ENCODE assay signal across 9 mouse cellular contexts in genomic region chr7:28370051-28370450, GRCm38 (mm10). TPM values are rescaled to one million over a fixed set of nuclear protein-coding genes. Genes with fewer than 3 reads are reported as not detected.
A peak's percentile ranks its signal among the peaks of the same experiment; 100 is the strongest.
DNase-seq lines count a peak whose midpoint lies in the region; ATAC-seq and TF ChIP-seq lines count a peak whose summit lies in the region.
"Had no signal": no experiment of that assay in that cellular context is flagged by ENCODE, and none has a peak within 500 bp of the region (broad histone marks: within the 10 kb centered on the region; RNA-seq: fewer than 3 reads in every experiment).

No protein-coding gene starts in this region.

- H3K4me1 ChIP-seq in lung, embryonic 15.5 days: peaks cover 24% of the 10 kb centered on the region
- peaks cover 7% of the 10 kb centered on the region; the same call in 1 of the 2 replicates for H3K4me1 ChIP-seq in lung, adult 2 months (ENCODE audit: control insufficient read depth, insufficient read depth, low read length)
- peaks cover 11% of the 10 kb centered on the region for H3K4me1 ChIP-seq in forebrain, embryonic 14.5 days (ENCODE audit: control insufficient read depth, insufficient read depth, low read length)
- H3K4me1 ChIP-seq in intestine, embryonic 15.5 days (replicated peaks): peaks cover 32% of the 10 kb centered on the region
- peaks cover 37% of the 10 kb centered on the region for H3K4me1 ChIP-seq in neural tube, embryonic 13.5 days (replicated peaks)

- no peaks in the 10 kb centered on the region for H3K27me3 ChIP-seq in lung, embryonic 15.5 days
- no peaks in the 10 kb centered on the region for H3K27me3 ChIP-seq in forebrain, embryonic 14.5 days (replicated peaks; ENCODE audit: control insufficient read depth, insufficient read depth, low read length)
- no peaks in the 10 kb centered on the region for H3K27me3 ChIP-seq in intestine, embryonic 15.5 days (replicated peaks)
- no peaks in the 10 kb centered on the region for H3K27me3 ChIP-seq in neural tube, embryonic 13.5 days

- no peak overlapping the region for H3K27ac ChIP-seq in lung, embryonic 15.5 days
- no peak overlapping the region for H3K27ac ChIP-seq in forebrain, embryonic 14.5 days (ENCODE audit: low read depth, low read length)
- H3K27ac ChIP-seq in intestine, embryonic 15.5 days: no peak overlapping the region
- no peak overlapping the region for H3K27ac ChIP-seq in neural tube, embryonic 13.5 days (replicated peaks)

- H3K4me3 ChIP-seq in lung, embryonic 15.5 days: peak overlapping the region; percentile 86
- H3K4me3 ChIP-seq in lung, adult 2 months (replicated peaks; ENCODE audit: extremely low read depth, low read depth, low read length): no peak overlapping the region
- H3K4me3 ChIP-seq in forebrain, embryonic 14.5 days (ENCODE audit: low read depth, low read length): peak overlapping the region; percentile 82
- peak overlapping the region; percentile 77 for H3K4me3 ChIP-seq in intestine, embryonic 15.5 days (replicated peaks)
- peak overlapping the region; percentile 64 for H3K4me3 ChIP-seq in neural tube, embryonic 13.5 days

- 88% methylated on average over 14 of the region's 14 CpGs for WGBS in lung, embryonic 15.5 days
- WGBS in lung, adult 2 months: 84% methylated on average over 14 of the region's 14 CpGs
- 91% methylated on average over 14 of the region's 14 CpGs for WGBS in forebrain, embryonic 14.5 days
- WGBS in intestine, embryonic 15.5 days: 92% methylated on average over 14 of the region's 14 CpGs
- WGBS in neural tube, embryonic 13.5 days: 93% methylated on average over 14 of the region's 14 CpGs

- H3K4me2 ChIP-seq in lung, embryonic 15.5 days: peak overlapping the region; percentile 77
- peak overlapping the region; percentile 70 for H3K4me2 ChIP-seq in forebrain, embryonic 14.5 days (ENCODE audit: low read length)
- H3K4me2 ChIP-seq in intestine, embryonic 15.5 days (replicated peaks): peak overlapping the region; percentile 81
- peak overlapping the region; percentile 78 for H3K4me2 ChIP-seq in neural tube, embryonic 13.5 days

- TF ChIP-seq CTCF in lung, adult 2 months (IDR thresholded peaks at IDR 0.05; ENCODE audit: insufficient read depth, low read length): no peak

- no peak for TF ChIP-seq POLR2A in lung, adult 2 months (IDR thresholded peaks at IDR 0.05; ENCODE audit: borderline replicate concordance, extremely low read depth, low read depth, low read length)

- no peaks in the 10 kb centered on the region for H3K9me3 ChIP-seq in lung, embryonic 15.5 days
- no peaks in the 10 kb centered on the region for H3K9me3 ChIP-seq in forebrain, embryonic 14.5 days (replicated peaks; ENCODE audit: control insufficient read depth, low read length)
- H3K9me3 ChIP-seq in intestine, embryonic 15.5 days: no peaks in the 10 kb centered on the region
- no peaks in the 10 kb centered on the region for H3K9me3 ChIP-seq in neural tube, embryonic 13.5 days

- peaks cover 51% of the 10 kb centered on the region for H3K36me3 ChIP-seq in lung, embryonic 15.5 days
- H3K36me3 ChIP-seq in forebrain, embryonic 14.5 days (ENCODE audit: control insufficient read depth, insufficient read depth, low read length): peaks cover 48% of the 10 kb centered on the region
- peaks cover 28% of the 10 kb centered on the region for H3K36me3 ChIP-seq in intestine, embryonic 15.5 days
- H3K36me3 ChIP-seq in neural tube, embryonic 13.5 days: peaks cover 45% of the 10 kb centered on the region

- DNase-seq in lung, adult 2 months: no peak
- DNase-seq in forebrain, embryonic 14.5 days (ENCODE audit: low spot score): no peak
- no peak for DNase-seq in gastrocnemius, postnatal 25 days
- no peak for DNase-seq in left cerebral cortex, adult 8-10 months (ENCODE audit: low spot score in 2 of 2)
- DNase-seq: right cerebral cortex, postnatal 25 days had no signal

- ATAC-seq in lung, embryonic 15.5 days (ENCODE audit: borderline replicate concordance, extremely low read depth, low FRiP score, low TSS enrichment): no peak
- ATAC-seq in forebrain, embryonic 14.5 days: no peak
- ATAC-seq in intestine, embryonic 15.5 days: no peak
- no peak for ATAC-seq in neural tube, embryonic 13.5 days (ENCODE audit: low read depth)
- ATAC-seq in activated CD4-positive, CD25-positive, alpha-beta regulatory T cell, adult 4 months: no peak

- H3K9ac ChIP-seq in lung, embryonic 15.5 days: peak overlapping the region; percentile 87
- H3K9ac ChIP-seq in forebrain, embryonic 14.5 days (ENCODE audit: low read length): 0 out of 2 replicates have a peak overlapping the region, but pooled peaks have one; percentile 25
- peak overlapping the region; percentile 90 for H3K9ac ChIP-seq in intestine, embryonic 15.5 days
- peak overlapping the region; percentile 84; the same call in 1 of the 2 replicates for H3K9ac ChIP-seq in neural tube, embryonic 13.5 days

RNA-seq across cellular contexts. Expression of gene Plekhg2, which starts 2.3 kb away (rescaled TPM):
- 59.4 and 67.9 TPM in 2 replicates for polyA plus RNA-seq in lung, embryonic 15.5 days (2015; fragmentation: Nextera tagmentation; extraction: Ambion mirVana)
- 37.5 and 40.0 TPM in 2 replicates for polyA plus RNA-seq in lung, adult 2 months (2012; rRNA removed)
- 17.7 and 27.5 TPM in 2 replicates for polyA plus RNA-seq in forebrain, embryonic 14.5 days (2014; fragmentation: Nextera tagmentation; extraction: Ambion mirVana)
- polyA plus RNA-seq in intestine, embryonic 15.5 days (2015; fragmentation: Nextera tagmentation; extraction: Ambion mirVana): 40.2 and 41.7 TPM in 2 replicates
- polyA plus RNA-seq in neural tube, embryonic 13.5 days (2015; fragmentation: Nextera tagmentation; extraction: Ambion mirVana): 33.8 and 35.8 TPM in 2 replicates
- polyA plus RNA-seq in activated CD4-positive, CD25-positive, alpha-beta regulatory T cell, adult 4 months (2017; shearing (Covaris generic)): 10 to 100 TPM; 61.5 to 70.3 TPM
- 1 to 10 TPM; 4.7 to 7.3 TPM for total RNA-seq in gastrocnemius, postnatal 25 days (2021)
- 1 to 10 TPM; 6.2 to 8.4 (median 8.0) TPM for total RNA-seq in left cerebral cortex, adult 8-10 months (2022)

RNA-seq across cellular contexts. Expression of gene Zfp36, which starts 10.0 kb away (rescaled TPM):
- polyA plus RNA-seq in lung, embryonic 15.5 days (2015; fragmentation: Nextera tagmentation; extraction: Ambion mirVana): 16.4 and 17.9 TPM in 2 replicates
- polyA plus RNA-seq in lung, adult 2 months (2012; rRNA removed): 83.3 and 136 TPM in 2 replicates
- 3.3 and 5.6 TPM in 2 replicates for polyA plus RNA-seq in forebrain, embryonic 14.5 days (2014; fragmentation: Nextera tagmentation; extraction: Ambion mirVana)
- 27.2 and 28.1 TPM in 2 replicates for polyA plus RNA-seq in intestine, embryonic 15.5 days (2015; fragmentation: Nextera tagmentation; extraction: Ambion mirVana)
- 4.9 and 6.5 TPM in 2 replicates for polyA plus RNA-seq in neural tube, embryonic 13.5 days (2015; fragmentation: Nextera tagmentation; extraction: Ambion mirVana)
- 100 to 1,000 TPM; 107 to 125 TPM for polyA plus RNA-seq in activated CD4-positive, CD25-positive, alpha-beta regulatory T cell, adult 4 months (2017; shearing (Covaris generic))
- total RNA-seq in gastrocnemius, postnatal 25 days (2021): 1 to 10 TPM; 7.3 to 7.6 TPM
- total RNA-seq in left cerebral cortex, adult 8-10 months (2022): 1 to 10 TPM; 2.1 to 6.1 (median 3.6) TPM

RNA-seq across cellular contexts. Expression of gene Rps16, which starts 19.6 kb away (rescaled TPM):
- polyA plus RNA-seq in lung, embryonic 15.5 days (2015; fragmentation: Nextera tagmentation; extraction: Ambion mirVana): 979 and 1,114 TPM in 2 replicates
- polyA plus RNA-seq in lung, adult 2 months (2012; rRNA removed): 529 and 774 TPM in 2 replicates
- polyA plus RNA-seq in forebrain, embryonic 14.5 days (2014; fragmentation: Nextera tagmentation; extraction: Ambion mirVana): 539 and 750 TPM in 2 replicates
- 1,085 and 1,147 TPM in 2 replicates for polyA plus RNA-seq in intestine, embryonic 15.5 days (2015; fragmentation: Nextera tagmentation; extraction: Ambion mirVana)
- 533 and 537 TPM in 2 replicates for polyA plus RNA-seq in neural tube, embryonic 13.5 days (2015; fragmentation: Nextera tagmentation; extraction: Ambion mirVana)
- 1,000 to 10,000 TPM; 1,380 to 1,513 TPM for polyA plus RNA-seq in activated CD4-positive, CD25-positive, alpha-beta regulatory T cell, adult 4 months (2017; shearing (Covaris generic))
- 100 to 1,000 TPM; 361 to 390 TPM for total RNA-seq in gastrocnemius, postnatal 25 days (2021)
- 100 to 1,000 TPM; 521 to 591 (median 572) TPM for total RNA-seq in left cerebral cortex, adult 8-10 months (2022)

RNA-seq across cellular contexts. Expression of gene Med29, which starts 22.5 kb away (rescaled TPM):
- 51.2 and 53.8 TPM in 2 replicates for polyA plus RNA-seq in lung, embryonic 15.5 days (2015; fragmentation: Nextera tagmentation; extraction: Ambion mirVana)
- 37.3 and 39.2 TPM in 2 replicates for polyA plus RNA-seq in lung, adult 2 months (2012; rRNA removed)
- polyA plus RNA-seq in forebrain, embryonic 14.5 days (2014; fragmentation: Nextera tagmentation; extraction: Ambion mirVana): 42.3 and 52.9 TPM in 2 replicates
- 48.3 and 50.0 TPM in 2 replicates for polyA plus RNA-seq in intestine, embryonic 15.5 days (2015; fragmentation: Nextera tagmentation; extraction: Ambion mirVana)
- 35.7 and 45.4 TPM in 2 replicates for polyA plus RNA-seq in neural tube, embryonic 13.5 days (2015; fragmentation: Nextera tagmentation; extraction: Ambion mirVana)
- 10 to 100 TPM; 29.7 to 30.6 TPM for polyA plus RNA-seq in activated CD4-positive, CD25-positive, alpha-beta regulatory T cell, adult 4 months (2017; shearing (Covaris generic))
- total RNA-seq in gastrocnemius, postnatal 25 days (2021): 10 to 100 TPM; 19.6 to 20.2 TPM
- total RNA-seq in left cerebral cortex, adult 8-10 months (2022): 10 to 100 TPM; 13.2 to 17.4 (median 16.3) TPM

RNA-seq across cellular contexts. Expression of gene Paf1, which starts 22.7 kb away (rescaled TPM):
- 80.7 and 88.2 TPM in 2 replicates for polyA plus RNA-seq in lung, embryonic 15.5 days (2015; fragmentation: Nextera tagmentation; extraction: Ambion mirVana)
- polyA plus RNA-seq in lung, adult 2 months (2012; rRNA removed): 81.5 and 103 TPM in 2 replicates
- polyA plus RNA-seq in forebrain, embryonic 14.5 days (2014; fragmentation: Nextera tagmentation; extraction: Ambion mirVana): 59.3 and 73.1 TPM in 2 replicates
- 70.8 and 78.9 TPM in 2 replicates for polyA plus RNA-seq in intestine, embryonic 15.5 days (2015; fragmentation: Nextera tagmentation; extraction: Ambion mirVana)
- 99.8 and 103 TPM in 2 replicates for polyA plus RNA-seq in neural tube, embryonic 13.5 days (2015; fragmentation: Nextera tagmentation; extraction: Ambion mirVana)
- polyA plus RNA-seq in activated CD4-positive, CD25-positive, alpha-beta regulatory T cell, adult 4 months (2017; shearing (Covaris generic)): 10 to 100 TPM; 49.2 to 65.4 TPM
- 10 to 100 TPM; 24.9 to 29.4 TPM for total RNA-seq in gastrocnemius, postnatal 25 days (2021)
- 10 to 100 TPM; 51.1 to 77.7 (median 63.9) TPM for total RNA-seq in left cerebral cortex, adult 8-10 months (2022)

Comparison
In these comparisons a context has a peak if more than half of its experiments do, and no peak if none do; other contexts are left out.
1. H3K9ac ChIP-seq: peak in every context shown above with its lines; median percentile 90 in intestine, embryonic 15.5 days; 87 in lung, embryonic 15.5 days; 84 in neural tube, embryonic 13.5 days; 25 in forebrain, embryonic 14.5 days.